ENCODE assay signal across 8 mouse cellular contexts in genomic region chr9:58656396-58656795, GRCm38 (mm10).
DNase-seq lines count a peak whose midpoint lies in the region; ATAC-seq lines count a peak whose summit lies in the region.

No protein-coding gene starts in this region.

- 39% methylated on average over 2 of the region's 2 CpGs for WGBS in liver, embryonic 16.5 days (ENCODE audit: insufficient replicate concordance)
- WGBS in midbrain, embryonic 13.5 days = 69% methylated on average over 2 of the region's 2 CpGs
- WGBS in kidney, embryonic 15.5 days = 71% methylated on average over 2 of the region's 2 CpGs

- intact Hi-C loops in heart, postnatal 36 days (cut with DNase I) = no loop called here

- H3K27ac ChIP-seq in liver, embryonic 16.5 days (ENCODE audit: low read length) = peak overlapping the region; percentile 95
- no peak overlapping the region for H3K27ac ChIP-seq in midbrain, embryonic 13.5 days
- H3K27ac ChIP-seq in kidney, embryonic 15.5 days = no peak overlapping the region

- H3K9ac ChIP-seq in liver, embryonic 16.5 days (ENCODE audit: low read depth, low read length) = peak overlapping the region; percentile 28
- no peak overlapping the region for H3K9ac ChIP-seq in midbrain, embryonic 13.5 days (replicated peaks)
- H3K9ac ChIP-seq in kidney, embryonic 15.5 days = no peak overlapping the region

- peak overlapping the region; percentile 18 for H3K4me3 ChIP-seq in liver, embryonic 16.5 days (ENCODE audit: low read depth, low read length)
- no peak overlapping the region for H3K4me3 ChIP-seq in midbrain, embryonic 13.5 days (replicated peaks)
- no peak overlapping the region for H3K4me3 ChIP-seq in kidney, embryonic 15.5 days (replicated peaks)

- H3K36me3 ChIP-seq in liver, embryonic 16.5 days (ENCODE audit: control insufficient read depth, insufficient read depth) = peaks cover 18% of the 10 kb centered on the region
- H3K36me3 ChIP-seq in midbrain, embryonic 13.5 days = peaks cover 16% of the 10 kb centered on the region
- H3K36me3 ChIP-seq in kidney, embryonic 15.5 days = peaks cover 57% of the 10 kb centered on the region

- H3K4me1 ChIP-seq in liver, embryonic 16.5 days (ENCODE audit: control insufficient read depth, low read depth, low read length) = peaks cover 50% of the 10 kb centered on the region
- no peaks in the 10 kb centered on the region for H3K4me1 ChIP-seq in midbrain, embryonic 13.5 days (replicated peaks)
- 0 out of 2 replicates have a peak, but pooled peaks cover 2% of the 10 kb centered on the region for H3K4me1 ChIP-seq in kidney, embryonic 15.5 days

- peak overlapping the region; percentile 54 for H3K4me2 ChIP-seq in liver, embryonic 16.5 days (ENCODE audit: low read depth, low read length)
- no peak overlapping the region for H3K4me2 ChIP-seq in midbrain, embryonic 13.5 days (replicated peaks)
- H3K4me2 ChIP-seq in kidney, embryonic 15.5 days = no peak overlapping the region

- DNase-seq in heart, adult 11 months = peak; percentile 50
- no peak for DNase-seq in heart, postnatal 36 days
- DNase-seq in A20 (ENCODE audit: low read depth, low spot score) (peak; percentile 14), ZHBTc4 (ENCODE audit: low read depth, low spot score) (peak; percentile 55)
- DNase-seq in ovary, postnatal 36 days (ENCODE audit: low spot score) = no peak

- no peaks in the 10 kb centered on the region for H3K27me3 ChIP-seq in liver, embryonic 16.5 days (ENCODE audit: control insufficient read depth, insufficient read depth, low read depth, low read length)
- no peaks in the 10 kb centered on the region for H3K27me3 ChIP-seq in midbrain, embryonic 13.5 days
- no peaks in the 10 kb centered on the region for H3K27me3 ChIP-seq in kidney, embryonic 15.5 days

- peak; percentile 22; the same call in 1 of the 2 replicates for ATAC-seq in liver, embryonic 16.5 days (ENCODE audit: low read depth)
- no peak for ATAC-seq in midbrain, embryonic 13.5 days
- ATAC-seq in kidney, embryonic 15.5 days (replicated peaks; ENCODE audit: low FRiP score) = no peak

- no peaks in the 10 kb centered on the region for H3K9me3 ChIP-seq in liver, embryonic 16.5 days (replicated peaks; ENCODE audit: control insufficient read depth, low read length)
- H3K9me3 ChIP-seq in midbrain, embryonic 13.5 days = no peaks in the 10 kb centered on the region
- H3K9me3 ChIP-seq in kidney, embryonic 15.5 days (replicated peaks) = no peaks in the 10 kb centered on the region

Comparison
In these comparisons a context has a peak if more than half of its experiments do, and no peak if none do; other contexts are left out.
1. DNase-seq: peak in heart, adult 11 months (single experiment), A20 (single experiment) and ZHBTc4 (single experiment); none in heart, postnatal 36 days (0 of 2) and ovary, postnatal 36 days (single experiment).